Mouse (Mus musculus) MEL (cell line): Measurements from ENCODE around the gene Olfr374.
"Not testable (repeated sequence)": the region's sequence is repeated elsewhere in the genome, so short reads cannot be mapped to it uniquely, and the experiment has no call there.

Experiments
- CTCF ChIP-seq, 3 experiments: IDR thresholded peaks in 2 of 3; conservative IDR thresholded peaks in 1 of 3; 2 replicates each; pipeline ENCODE4 v1.5.1; 2011 to 2012; ENCODE audit warnings: low read length in 3 of 3, low read depth in 2 of 3, mild to moderate bottlenecking in 2 of 3, improper control_type of control experiment in 1 of 3, inconsistent platforms in 1 of 3, mixed read lengths in 1 of 3, moderate library complexity in 1 of 3; ENCODE audit not compliant: control insufficient read depth in 1 of 3, insufficient read depth in 1 of 3, poor library complexity in 1 of 3, severe bottlenecking in 1 of 3
- E2F4 ChIP-seq: IDR thresholded peaks from 2 replicates; pipeline ENCODE4 v1.6.1; 2011; ENCODE audit warnings: low read depth, low read length, improper control_type of control experiment, borderline replicate concordance
- EP300 ChIP-seq, 2 experiments: IDR thresholded peaks; 2 replicates each; pipeline ENCODE4 v1.6.1; 2011; ENCODE audit warnings: improper control_type of control experiment in 2 of 2, low read length in 2 of 2, low read depth in 1 of 2, mild to moderate bottlenecking in 1 of 2
- JUND ChIP-seq: IDR thresholded peaks from 2 replicates; pipeline ENCODE4 v1.6.1; 2011; ENCODE audit warnings: low read depth, mild to moderate bottlenecking, improper control_type of control experiment, low read length
- MAZ ChIP-seq: IDR thresholded peaks from 2 replicates; pipeline ENCODE4 v1.6.1; 2012; ENCODE audit warnings: low read depth, mild to moderate bottlenecking, inconsistent platforms, low read length, improper control_type of control experiment
- MEF2A ChIP-seq: IDR thresholded peaks from 2 replicates; pipeline ENCODE4 v1.6.1; 2014; ENCODE audit warnings: low read depth, mild to moderate bottlenecking, inconsistent platforms, low read length, improper control_type of control experiment; ENCODE audit not compliant: poor library complexity, insufficient replicate concordance, severe bottlenecking; ENCODE audit errors: extremely low read depth
- NRF1 ChIP-seq: IDR thresholded peaks from 2 replicates; pipeline ENCODE4 v1.6.1; 2014; ENCODE audit warnings: low read depth, mild to moderate bottlenecking, inconsistent platforms, low read length, improper control_type of control experiment, moderate library complexity; ENCODE audit not compliant: poor library complexity, insufficient read depth, severe bottlenecking
- POLR2A ChIP-seq, 2 experiments: IDR thresholded peaks; 2 replicates each; pipeline ENCODE4 v1.6.1; 2011 to 2012; ENCODE audit warnings: low read length in 2 of 2, mild to moderate bottlenecking in 2 of 2, control low read depth in 1 of 2, improper control_type of control experiment in 1 of 2, low read depth in 1 of 2, moderate library complexity in 1 of 2; ENCODE audit not compliant: control insufficient read depth in 1 of 2, insufficient read depth in 1 of 2, poor library complexity in 1 of 2
- ZNF384 ChIP-seq: IDR thresholded peaks from 2 replicates; pipeline ENCODE4 v1.6.1; 2012; ENCODE audit warnings: low read depth, mild to moderate bottlenecking, inconsistent platforms, low read length, improper control_type of control experiment

GRCm38 (mm10) chr8:72096721-72097120 is 10.1 kb upstream of the Olfr374 start:
- not testable (repeated sequence) for TF ChIP-seq CTCF (IDR thresholded peaks at IDR 0.05 in 2 of 3, conservative IDR thresholded peaks at IDR 0.05 in 1 of 3; ENCODE audit: control insufficient read depth in 1 of 3, insufficient read depth in 1 of 3, low read depth in 2 of 3, low read length in 3 of 3, poor library complexity in 1 of 3, severe bottlenecking in 1 of 3); POLR2A (IDR thresholded peaks at IDR 0.05; ENCODE audit: control insufficient read depth in 1 of 2, insufficient read depth in 1 of 2, low read depth in 1 of 2, low read length in 2 of 2, poor library complexity in 1 of 2); EP300 (IDR thresholded peaks at IDR 0.05; ENCODE audit: low read depth in 1 of 2, low read length in 2 of 2); ZNF384; E2F4; NRF1; JUND; MEF2A; MAZ
